Mouse (Mus musculus): Measurements from ENCODE around the gene Nedd4. TPM values are rescaled to one million over a fixed set of nuclear protein-coding genes. Genes with fewer than 3 reads are reported as not detected.

The Nedd4 gene
- polyA plus RNA-seq, 1 experiment: 1,364 TPM

GRCm38 (mm10) chr9:72733966-72734365 is 71.8 kb downstream of the Nedd4 start:
- no peak overlapping the region for H3K4me3 ChIP-seq (ENCODE audit: insufficient read depth, low read length)
- H3K27ac ChIP-seq (ENCODE audit: insufficient read depth, low read length): no peak overlapping the region
- H3K4me1 ChIP-seq (ENCODE audit: control insufficient read depth, insufficient read depth, low read length): no peaks in the 10 kb centered on the region
- peak; percentile 53; the same call in 1 of the 2 replicates for TF ChIP-seq CTCF (IDR thresholded peaks at IDR 0.05; ENCODE audit: borderline replicate concordance, insufficient read depth, low read length)
- TF ChIP-seq POLR2A (IDR thresholded peaks at IDR 0.05; ENCODE audit: low read depth, low read length): no peak

DNA sequence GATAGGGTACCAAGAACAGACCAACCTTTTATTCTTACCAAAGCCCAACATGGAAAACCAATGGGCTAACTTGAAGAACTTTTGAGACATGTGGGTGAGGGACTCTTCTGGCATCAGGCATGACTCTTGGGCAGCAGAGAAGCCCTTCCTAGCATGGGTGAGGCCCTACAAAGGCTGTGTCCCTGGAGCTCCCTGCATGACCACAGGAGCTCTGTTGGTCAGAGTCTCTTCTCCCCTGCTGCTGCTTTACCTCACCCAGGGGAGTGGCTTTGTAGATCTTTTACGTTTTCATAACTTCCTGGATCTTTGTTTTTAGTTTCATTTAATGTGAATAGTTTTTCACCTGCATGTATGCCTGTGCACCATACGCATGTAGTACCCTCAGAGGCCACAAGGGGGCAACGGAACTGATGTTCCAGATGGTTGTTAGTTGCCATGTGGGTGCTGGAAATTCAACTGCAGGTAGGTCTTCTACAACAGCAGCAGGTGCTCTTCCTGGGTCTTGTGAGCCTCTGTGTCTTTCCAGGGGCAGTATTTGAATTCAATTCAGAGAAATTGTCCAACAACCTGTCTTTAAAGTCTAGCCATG is 73.8 kb downstream of the Nedd4 start:
- no peak overlapping the region for H3K4me3 ChIP-seq (ENCODE audit: insufficient read depth, low read length)

DNA sequence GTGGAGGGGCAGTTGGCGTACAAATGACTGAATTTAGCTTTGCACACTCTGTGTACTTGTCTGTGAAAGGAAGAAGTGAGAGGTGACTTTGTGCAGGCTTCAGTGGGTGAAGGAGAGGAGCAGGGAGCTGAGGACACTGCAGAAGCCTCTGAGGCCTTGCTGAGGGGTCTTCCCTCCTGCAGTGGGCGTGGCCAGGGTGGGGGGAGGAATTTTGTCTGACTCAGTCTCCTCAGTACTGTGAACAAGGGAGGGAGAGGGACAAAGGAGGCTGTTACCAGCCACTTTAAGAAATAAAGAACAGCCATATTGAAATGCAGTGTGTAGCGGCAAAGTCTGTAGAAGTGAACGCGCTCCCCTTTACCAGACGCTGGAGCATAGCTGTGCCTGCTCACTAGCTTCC is 79.1 kb downstream of the Nedd4 start:
- no peak overlapping the region for H3K4me3 ChIP-seq (ENCODE audit: insufficient read depth, low read length)
- no peaks in the 10 kb centered on the region for H3K4me1 ChIP-seq (ENCODE audit: control insufficient read depth, insufficient read depth, low read length)
- H3K27ac ChIP-seq (ENCODE audit: insufficient read depth, low read length): no peak overlapping the region
- no peak for TF ChIP-seq POLR2A (IDR thresholded peaks at IDR 0.05; ENCODE audit: low read depth, low read length)
- no peak for TF ChIP-seq CTCF (IDR thresholded peaks at IDR 0.05; ENCODE audit: borderline replicate concordance, insufficient read depth, low read length)

More for the DNA sequence above, 73.8 kb downstream of the Nedd4 start:
- TF ChIP-seq POLR2A (IDR thresholded peaks at IDR 0.05; ENCODE audit: low read depth, low read length) (no peak), CTCF (IDR thresholded peaks at IDR 0.05; ENCODE audit: borderline replicate concordance, insufficient read depth, low read length) (peak; percentile 62; the same call in 1 of the 2 replicates)
- Histone ChIP-seq H3K27ac (ENCODE audit: insufficient read depth, low read length) (no peak overlapping the region), H3K4me1 (ENCODE audit: control insufficient read depth, insufficient read depth, low read length) (no peaks in the 10 kb centered on the region)

DNA sequence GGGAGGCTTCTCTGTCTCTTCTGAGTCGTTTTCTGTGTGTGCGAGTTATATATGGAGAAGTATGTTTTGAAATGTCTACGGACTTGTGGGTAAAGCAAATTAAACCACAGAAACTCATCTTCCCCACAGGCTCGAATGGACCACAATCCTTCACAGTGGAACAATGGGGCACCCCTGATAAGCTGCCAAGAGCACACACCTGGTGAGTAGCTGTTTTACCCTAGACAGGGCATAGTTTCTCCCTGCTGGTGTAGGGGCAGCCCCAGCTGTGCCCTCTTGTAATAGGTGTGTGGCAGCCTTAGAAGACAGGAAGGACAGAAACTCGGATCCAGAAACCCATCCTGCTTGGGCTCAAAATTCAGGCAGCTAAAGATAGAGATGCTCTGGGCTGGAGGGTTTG is 84.1 kb downstream of the Nedd4 start:
- TF ChIP-seq CTCF (IDR thresholded peaks at IDR 0.05; ENCODE audit: borderline replicate concordance, insufficient read depth, low read length) (no peak), POLR2A (IDR thresholded peaks at IDR 0.05; ENCODE audit: low read depth, low read length) (no peak)
- Histone ChIP-seq H3K27ac (ENCODE audit: insufficient read depth, low read length) (no peak overlapping the region), H3K4me1 (ENCODE audit: control insufficient read depth, insufficient read depth, low read length) (no peaks in the 10 kb centered on the region), H3K4me3 (ENCODE audit: insufficient read depth, low read length) (no peak overlapping the region)

GRCm38 (mm10) chr9:72750272-72750671 is 88.1 kb downstream of the Nedd4 start:
- no peak overlapping the region for H3K27ac ChIP-seq (ENCODE audit: insufficient read depth, low read length)
- H3K4me1 ChIP-seq (ENCODE audit: control insufficient read depth, insufficient read depth, low read length): no peaks in the 10 kb centered on the region

GRCm38 (mm10) chr9:72752656-72753055 is 90.5 kb downstream of the Nedd4 start:
- TF ChIP-seq CTCF (IDR thresholded peaks at IDR 0.05; ENCODE audit: borderline replicate concordance, insufficient read depth, low read length) (no peak), POLR2A (IDR thresholded peaks at IDR 0.05; ENCODE audit: low read depth, low read length) (no peak)
- H3K27ac ChIP-seq (ENCODE audit: insufficient read depth, low read length): no peak overlapping the region
- H3K4me1 ChIP-seq (ENCODE audit: control insufficient read depth, insufficient read depth, low read length): no peaks in the 10 kb centered on the region
- no peak overlapping the region for H3K4me3 ChIP-seq (ENCODE audit: insufficient read depth, low read length)

More at GRCm38 (mm10) chr9:72750272-72750671, 88.1 kb downstream of the Nedd4 start:
- no peak overlapping the region for H3K4me3 ChIP-seq (ENCODE audit: insufficient read depth, low read length)
- TF ChIP-seq CTCF (IDR thresholded peaks at IDR 0.05; ENCODE audit: borderline replicate concordance, insufficient read depth, low read length) (no peak), POLR2A (IDR thresholded peaks at IDR 0.05; ENCODE audit: low read depth, low read length) (no peak)

DNA sequence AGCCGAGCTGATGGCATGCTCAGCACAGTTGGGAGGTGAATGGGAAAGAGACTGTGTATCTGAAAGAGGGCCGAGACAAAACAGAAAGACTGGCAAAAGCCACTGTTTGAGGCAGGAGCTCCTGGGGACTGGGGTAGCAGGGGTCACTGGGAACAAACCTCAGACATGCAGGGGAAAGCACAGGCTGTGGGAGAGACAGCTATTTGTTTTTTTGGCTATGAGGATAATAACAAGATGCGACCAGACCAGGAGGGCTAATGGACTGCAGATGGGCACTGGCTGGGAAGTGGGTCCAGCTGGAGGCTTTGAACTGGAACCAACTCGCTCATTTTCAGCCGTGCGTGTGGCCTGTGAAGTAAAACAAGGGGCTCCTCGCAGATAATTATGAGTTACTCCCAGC is 91.6 kb downstream of the Nedd4 start:
- Histone ChIP-seq H3K4me3 (ENCODE audit: insufficient read depth, low read length) (no peak overlapping the region), H3K27ac (ENCODE audit: insufficient read depth, low read length) (no peak overlapping the region), H3K4me1 (ENCODE audit: control insufficient read depth, insufficient read depth, low read length) (peaks cover 4% of the 10 kb centered on the region)
- TF ChIP-seq POLR2A (IDR thresholded peaks at IDR 0.05; ENCODE audit: low read depth, low read length): no peak

DNA sequence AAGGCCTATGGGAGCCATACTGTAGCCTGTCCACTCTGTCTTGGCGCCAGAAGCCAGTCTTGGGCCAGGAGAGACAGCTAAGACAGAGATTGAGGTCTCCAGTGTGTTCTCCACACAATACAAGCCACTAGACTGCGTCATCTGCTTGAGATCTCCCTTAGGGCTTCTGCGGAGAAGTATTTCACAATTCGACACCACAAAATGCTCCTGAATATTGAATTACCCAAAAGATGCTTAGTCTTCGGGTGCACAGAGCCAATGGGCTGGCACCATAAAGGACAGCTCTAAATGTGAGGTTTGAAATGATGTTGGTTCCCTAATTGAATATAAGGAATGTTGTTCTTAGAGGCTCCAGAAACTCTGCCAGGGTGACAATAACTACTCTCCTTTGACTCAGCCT is 95.0 kb downstream of the Nedd4 start:
- H3K4me1 ChIP-seq (ENCODE audit: control insufficient read depth, insufficient read depth, low read length): peaks cover 6% of the 10 kb centered on the region
- no peak overlapping the region for H3K27ac ChIP-seq (ENCODE audit: insufficient read depth, low read length)
- no peak overlapping the region for H3K4me3 ChIP-seq (ENCODE audit: insufficient read depth, low read length)
- no peak for TF ChIP-seq POLR2A (IDR thresholded peaks at IDR 0.05; ENCODE audit: low read depth, low read length)
- TF ChIP-seq CTCF (IDR thresholded peaks at IDR 0.05; ENCODE audit: borderline replicate concordance, insufficient read depth, low read length): no peak

- no peak overlapping the region; the same call in 1 of the 2 replicates for H3K27ac ChIP-seq (ENCODE audit: insufficient read depth, low read length)
- TF ChIP-seq POLR2A (IDR thresholded peaks at IDR 0.05; ENCODE audit: low read depth, low read length): no peak
- TF ChIP-seq CTCF (IDR thresholded peaks at IDR 0.05; ENCODE audit: borderline replicate concordance, insufficient read depth, low read length): no peak
- peaks cover 6% of the 10 kb centered on the region for H3K4me1 ChIP-seq (ENCODE audit: control insufficient read depth, insufficient read depth, low read length)
- no peak overlapping the region for H3K4me3 ChIP-seq (ENCODE audit: insufficient read depth, low read length)
Measured at GRCm38 (mm10) chr9:72758705-72759131, 96.6 kb downstream of the Nedd4 start.

- Histone ChIP-seq H3K4me3 (ENCODE audit: insufficient read depth, low read length) (no peak overlapping the region), H3K4me1 (ENCODE audit: control insufficient read depth, insufficient read depth, low read length) (peaks cover 6% of the 10 kb centered on the region), H3K27ac (ENCODE audit: insufficient read depth, low read length) (no peak overlapping the region)
- TF ChIP-seq CTCF (IDR thresholded peaks at IDR 0.05; ENCODE audit: borderline replicate concordance, insufficient read depth, low read length) (no peak), POLR2A (IDR thresholded peaks at IDR 0.05; ENCODE audit: low read depth, low read length) (no peak)
Measured at GRCm38 (mm10) chr9:72763050-72763718, 101.0 kb downstream of the Nedd4 start.
